Mouse (Mus musculus) liver, adult 2 months (tissue): Measurements from ENCODE around the gene Ajuba.

ENCODE experiments used
- CTCF ChIP-seq: fragments of 200-500 bp; IDR thresholded peaks from 2 replicates; pipeline ENCODE4 v1.5.1; 2011; ENCODE audit warnings: low read depth, low read length, control low read depth
- POLR2A ChIP-seq: fragments of 200-500 bp; IDR thresholded peaks from 2 replicates; pipeline ENCODE4 v1.6.1; 2011; ENCODE audit warnings: low read length, control low read depth; ENCODE audit not compliant: insufficient read depth; ENCODE audit errors: extremely low read depth

DNA sequence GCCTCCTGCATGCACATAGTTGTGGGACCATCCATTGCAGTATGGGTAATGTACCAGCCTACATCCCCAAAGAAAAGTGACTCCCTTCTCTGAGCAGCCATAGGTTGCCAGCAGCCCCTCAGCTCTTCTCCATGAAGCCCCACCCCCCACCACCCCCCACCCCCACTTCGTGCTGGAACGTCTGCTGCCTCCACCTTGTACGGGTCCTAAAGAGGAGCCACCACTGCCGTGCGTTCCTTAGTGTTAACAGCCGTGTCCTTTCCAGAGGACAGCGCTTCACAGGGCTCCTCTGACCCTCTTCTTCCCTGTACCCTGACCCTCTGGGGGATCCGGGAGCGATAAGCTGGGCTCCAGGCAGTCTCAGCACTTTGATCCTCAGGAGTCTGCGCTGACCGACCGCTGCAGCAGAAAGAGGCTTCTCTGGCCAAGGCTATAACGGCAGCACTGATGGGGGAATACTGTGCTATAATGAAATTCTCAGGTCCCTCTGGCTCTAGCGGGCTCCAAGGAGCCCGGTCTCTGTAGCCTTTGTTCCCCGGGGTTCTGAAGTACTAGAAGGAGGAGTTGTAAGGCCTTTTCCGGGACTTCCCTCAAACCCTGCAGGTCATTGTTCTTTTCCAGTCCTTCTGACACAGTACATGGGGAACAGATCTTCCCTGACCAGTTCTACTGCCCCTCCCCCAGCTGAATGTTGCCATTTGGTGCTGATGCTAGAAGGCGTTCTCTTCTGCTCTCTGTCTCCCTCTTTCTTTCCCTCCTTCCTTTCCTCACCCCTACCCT, 49.9 kb downstream of the Ajuba start:
- TF ChIP-seq CTCF (no peak), POLR2A (no peak)
